Mouse (Mus musculus): ENCODE data around the gene Met.

Gene Met

GRCm38 (mm10) chr6:17463434-17464280 lies at the start of gene Met:
TSS of gene Met (plus strand) at chr6:17463800.
- peak in 1 of 2 experiments; percentile 3 for DNase-seq (ENCODE audit: low spot score in 2 of 2)

- no peak for DNase-seq (ENCODE audit: low spot score in 2 of 2)
These were observed 45.4 kb upstream of the Met start for GRCm38 (mm10) chr6:17418226-17418625.

- no peak for DNase-seq (ENCODE audit: low spot score in 2 of 2)
These were observed 41.2 kb upstream of the Met start for GRCm38 (mm10) chr6:17422432-17422831.

- DNase-seq (ENCODE audit: low spot score in 2 of 2): no peak
These were observed 34.6 kb upstream of the Met start for GRCm38 (mm10) chr6:17429041-17429440.

- DNase-seq (ENCODE audit: low spot score in 2 of 2): no peak
These were observed 34.0 kb upstream of the Met start for GRCm38 (mm10) chr6:17429611-17430010.

- no peak for DNase-seq (ENCODE audit: low spot score in 2 of 2)
These were observed 20.3 kb upstream of the Met start for GRCm38 (mm10) chr6:17443311-17443710.

GRCm38 (mm10) chr6:17451305-17451704 lies 12.3 kb upstream of the Met start:
- DNase-seq (ENCODE audit: low spot score in 2 of 2): no peak

- DNase-seq (ENCODE audit: low spot score in 2 of 2): no peak
These were observed 8.5 kb upstream of the Met start for GRCm38 (mm10) chr6:17455116-17455515.

- no peak for DNase-seq (ENCODE audit: low spot score in 2 of 2)
These were observed 4.0 kb upstream of the Met start for GRCm38 (mm10) chr6:17459561-17459960.

- no peak for DNase-seq (ENCODE audit: low spot score in 2 of 2)
These were observed 2.2 kb upstream of the Met start for GRCm38 (mm10) chr6:17461435-17461834.

- no peak for DNase-seq (ENCODE audit: low spot score in 2 of 2)
These were observed 853 bp downstream of the Met start for GRCm38 (mm10) chr6:17464281-17465025.

- no peak for DNase-seq (ENCODE audit: low spot score in 2 of 2)
These were observed 2.9 kb downstream of the Met start for GRCm38 (mm10) chr6:17466526-17466925.

GRCm38 (mm10) chr6:17468993-17469392 lies 5.4 kb downstream of the Met start:
- DNase-seq (ENCODE audit: low spot score in 2 of 2): no peak

- no peak for DNase-seq (ENCODE audit: low spot score in 2 of 2)
These were observed 9.5 kb downstream of the Met start for GRCm38 (mm10) chr6:17473128-17473527.

GRCm38 (mm10) chr6:17477823-17478222 lies 14.2 kb downstream of the Met start:
- no peak for DNase-seq (ENCODE audit: low spot score in 2 of 2)

GRCm38 (mm10) chr6:17478252-17478651 lies 14.7 kb downstream of the Met start:
- no peak for DNase-seq (ENCODE audit: low spot score in 2 of 2)

- DNase-seq (ENCODE audit: low spot score in 2 of 2): no peak
These were observed 15.4 kb downstream of the Met start for GRCm38 (mm10) chr6:17478838-17479570.

GRCm38 (mm10) chr6:17481068-17481467 lies 17.5 kb downstream of the Met start:
- no peak for DNase-seq (ENCODE audit: low spot score in 2 of 2)

- no peak for DNase-seq (ENCODE audit: low spot score in 2 of 2)
These were observed 21.6 kb downstream of the Met start for GRCm38 (mm10) chr6:17485244-17485643.

GRCm38 (mm10) chr6:17485782-17486181 lies 22.2 kb downstream of the Met start:
- no peak for DNase-seq (ENCODE audit: low spot score in 2 of 2)

GRCm38 (mm10) chr6:17488291-17488817 lies 24.8 kb downstream of the Met start:
- no peak for DNase-seq (ENCODE audit: low spot score in 2 of 2)

GRCm38 (mm10) chr6:17490786-17491185 lies 27.2 kb downstream of the Met start:
- DNase-seq (ENCODE audit: low spot score in 2 of 2): no peak

All from spleen, postnatal 36 days (tissue).